Mouse (Mus musculus) megakaryocyte, embryonic 14.5 days (primary cell): Measurements from ENCODE around the gene Ankmy1.

Experiments used
- FLI1 ChIP-seq: IDR thresholded peaks from 2 replicates; pipeline ENCODE4 v1.6.1; 2012; ENCODE audit warnings: low read length, inconsistent platforms, mixed read lengths
- GATA1 ChIP-seq: IDR thresholded peaks from 3 replicates; pipeline ENCODE4 v1.6.1; 2012; ENCODE audit warnings: mixed read lengths, low read length, inconsistent platforms, borderline replicate concordance

GRCm38 (mm10) chr1:92911721-92912138, 9.0 kb upstream of the Ankmy1 start:
- TF ChIP-seq GATA1 (no peak), FLI1 (no peak)
